Mouse (Mus musculus) urinary bladder, adult 2 months (tissue): Measurements from ENCODE around the gene Itgb3. TPM values are rescaled to one million over a fixed set of nuclear protein-coding genes. Genes with fewer than 3 reads are reported as not detected.

Experiments
- DNase-seq: peaks from one replicate; pipeline ENCODE4 v3.0.0; 2022; ENCODE audit warnings: low spot score
- polyA plus RNA-seq: library from polyadenylated mRNA; depleted of rRNA; stranded (reverse); fragments of >200 nt; gene quantifications from 2 replicates; pipeline ENCODE4 v1.2.3, GENCODE M21; 2012; rRNA removed

Gene Itgb3
- polyA plus RNA-seq, 1 experiment: 48.6 TPM

DNA sequence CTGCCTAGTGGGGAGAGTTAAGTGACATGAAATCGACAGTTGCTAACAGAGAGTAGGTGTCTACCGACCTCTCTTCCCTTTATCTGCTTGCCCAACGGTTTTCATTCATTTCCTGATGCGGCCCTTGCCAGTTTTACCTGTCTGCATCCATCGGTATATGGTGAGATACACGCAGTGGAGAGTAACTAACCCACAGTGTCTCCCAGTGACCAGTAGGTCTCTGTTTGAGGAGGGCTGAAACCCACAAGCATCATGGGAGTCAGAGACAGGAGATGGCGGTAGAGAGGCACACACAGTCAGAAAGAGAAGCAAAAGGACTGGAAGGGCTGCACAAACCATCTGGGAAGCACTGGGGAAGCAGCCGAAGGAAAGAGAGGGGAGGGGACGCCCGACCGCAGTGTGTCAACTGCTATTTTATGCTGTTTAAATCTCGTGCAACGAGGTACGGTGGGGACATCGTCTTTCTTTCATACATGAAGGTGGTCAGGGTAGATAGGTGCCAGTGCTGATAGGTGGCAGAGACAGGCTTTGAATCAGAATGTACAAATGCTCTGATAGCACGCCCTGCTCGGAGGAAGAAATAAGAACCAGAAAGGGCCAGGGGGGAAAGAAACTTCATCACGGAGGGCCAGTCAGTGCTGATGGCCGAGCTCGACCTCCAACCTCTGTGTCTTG lies 53.9 kb downstream of the Itgb3 start:
- peak; percentile 19 for DNase-seq

- peak; percentile 16 for DNase-seq
Observed at GRCm38 (mm10) chr11:104662573-104662972, 54.8 kb downstream of the Itgb3 start.

DNA sequence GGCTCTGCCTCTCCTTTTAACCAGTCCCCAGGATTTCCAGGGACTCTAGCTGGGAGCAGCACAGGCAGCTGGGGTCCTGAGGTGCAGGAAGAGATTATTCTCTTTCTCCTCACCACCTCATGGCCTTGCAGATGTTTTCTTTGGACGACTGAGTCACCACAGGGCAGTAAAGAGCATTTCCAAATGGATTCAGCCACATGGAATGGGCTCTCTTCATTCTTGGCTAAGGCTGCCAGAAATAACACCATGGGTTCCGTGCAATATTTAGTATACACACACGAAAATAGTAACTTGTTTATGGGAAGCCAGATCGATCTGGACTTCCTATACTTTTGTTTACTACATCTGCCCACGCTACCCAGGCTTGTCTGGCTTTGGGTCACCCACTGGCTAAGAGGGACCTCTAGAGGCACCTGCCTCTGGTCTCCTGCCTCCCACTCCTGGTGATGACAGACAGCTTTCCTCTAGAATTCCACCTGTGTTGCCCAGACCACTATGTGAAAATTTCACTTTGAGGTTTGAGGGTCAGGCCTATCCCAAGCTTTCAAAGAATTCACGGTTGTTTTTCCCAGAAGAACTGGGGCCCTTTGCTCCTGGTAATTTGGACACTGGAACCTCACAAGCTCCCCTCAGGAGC lies 55.6 kb downstream of the Itgb3 start:
- DNase-seq: peak; percentile 16

GRCm38 (mm10) chr11:104663878-104664261 lies 56.1 kb downstream of the Itgb3 start:
- DNase-seq: no peak

DNA sequence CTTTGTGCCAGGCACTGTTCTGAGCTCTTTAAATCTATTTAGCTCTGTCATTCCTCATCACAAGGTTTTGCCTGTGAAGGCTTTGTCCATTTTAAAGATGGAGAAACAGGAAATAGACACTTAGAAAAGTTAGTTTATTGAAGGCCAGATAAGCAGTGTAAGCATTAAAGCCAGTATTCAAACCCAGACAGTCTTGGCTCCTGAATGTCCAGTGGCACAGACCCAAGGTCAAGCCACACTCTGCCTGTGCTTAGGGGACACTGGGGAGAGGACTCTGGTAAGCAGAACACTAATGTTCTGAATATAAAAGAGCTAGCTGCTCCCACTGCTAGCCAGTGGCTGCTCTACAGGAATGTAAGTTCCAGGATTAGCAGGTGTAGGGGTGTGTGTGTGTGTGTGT lies 56.6 kb downstream of the Itgb3 start:
- no peak for DNase-seq

DNA sequence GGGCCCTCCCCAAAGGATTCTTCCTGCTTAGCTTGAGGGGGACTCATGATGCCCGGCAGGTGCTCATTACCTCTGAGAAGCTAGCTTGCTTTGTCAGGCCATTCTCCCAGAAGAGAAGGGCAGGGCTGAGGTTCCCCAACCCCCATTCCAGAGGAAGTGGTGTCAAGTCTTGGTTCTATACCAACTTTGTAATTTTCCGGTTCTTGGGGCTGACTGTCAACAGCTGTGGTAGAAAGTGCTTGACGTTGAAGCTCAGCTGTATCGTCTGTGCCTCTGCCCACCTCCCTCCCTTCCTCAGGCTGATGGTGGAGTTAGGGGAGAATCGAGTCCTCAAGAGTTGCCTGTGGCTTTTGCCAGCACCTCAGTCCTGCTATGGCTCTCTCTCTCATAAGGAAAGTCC lies 59.6 kb downstream of the Itgb3 start:
- DNase-seq: no peak

DNA sequence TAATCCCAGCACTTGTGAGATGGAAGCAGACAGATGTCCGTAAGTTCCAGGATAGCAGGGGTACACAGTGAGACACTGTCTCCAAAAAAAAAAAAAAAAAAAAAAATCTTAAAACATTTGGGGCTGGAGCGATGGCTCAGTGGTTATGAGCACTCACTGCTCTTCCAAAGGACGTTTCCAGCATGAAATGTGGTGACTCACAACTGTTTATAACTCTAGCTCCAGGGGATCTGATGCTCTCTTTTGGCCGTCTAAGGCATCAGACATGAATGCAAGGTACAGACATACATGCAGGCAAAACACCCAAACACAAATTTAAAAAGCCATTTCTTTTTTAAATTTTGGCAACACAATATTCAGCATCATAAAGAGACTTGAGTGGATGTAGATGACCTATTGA lies 65.6 kb downstream of the Itgb3 start:
- DNase-seq: no peak

GRCm38 (mm10) chr11:104674768-104675167 lies 67.0 kb downstream of the Itgb3 start:
- no peak for DNase-seq

DNA sequence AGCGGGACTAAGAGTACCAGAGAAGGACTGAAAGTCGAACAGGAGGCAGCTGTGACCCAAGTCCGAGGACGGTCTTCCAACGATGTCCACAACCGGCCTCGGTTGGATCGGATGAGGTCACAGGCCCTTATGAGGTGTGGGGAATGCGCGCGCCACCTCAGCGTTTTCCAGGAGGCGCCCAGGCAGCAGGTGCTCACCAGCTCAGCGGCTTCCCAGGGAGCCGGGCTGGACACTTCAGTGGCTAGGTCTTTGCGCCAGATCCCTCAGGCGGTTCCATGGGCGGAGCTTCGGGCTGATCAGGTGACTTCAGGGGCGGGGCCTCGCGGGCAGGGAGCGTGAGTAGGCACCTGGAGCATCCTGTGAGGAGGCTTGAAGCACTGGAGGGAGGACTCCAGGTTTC lies 77.7 kb downstream of the Itgb3 start, which contains the start of gene Gm11639:
Gene Gm11639 (plus strand): TSS at position 160 of the 400 bp plus-strand sequence.
- DNase-seq: no peak

- DNase-seq: no peak
Observed at GRCm38 (mm10) chr11:104693235-104693634, 85.4 kb downstream of the Itgb3 start.

GRCm38 (mm10) chr11:104704097-104704496 lies 96.3 kb downstream of the Itgb3 start:
- no peak for DNase-seq

- DNase-seq: no peak
Observed at GRCm38 (mm10) chr11:104707084-104707483, 99.3 kb downstream of the Itgb3 start.

Other genes with a start within 250 kb of the Itgb3 start
- gene Kansl1, start 139.1 kb upstream of the Itgb3 start, polyA plus RNA-seq: 44.5 and 47.8 TPM in 2 replicates
- gene Cdc27, start 57.4 kb upstream of the Itgb3 start, polyA plus RNA-seq: 16.6 and 17.9 TPM in 2 replicates
- gene Myl4, start 57.3 kb upstream of the Itgb3 start, polyA plus RNA-seq: 78.5 and 80.4 TPM in 2 replicates
- not detected in 2 replicates for gene Gm11639, start 77.7 kb downstream of the Itgb3 start, polyA plus RNA-seq